Mouse (Mus musculus) midbrain, embryonic 16.5 days (tissue): ENCODE measurements at regions not wholly inside any gene's neighbourhood (a gene's known extent, or its start where the extent isn't known, plus 50 kb on each side); places are given as distances from the start of the nearest gene placed in this dataset.

Experiments
- ATAC-seq: fragments of 200-750 bp; cut with Nextera tagmentation; 2 replicates; pipeline ENCODE4 v1.8.0; 2017; ENCODE audit warnings: moderate TSS enrichment
- H3K27ac ChIP-seq: fragments of 300-500 bp; sonication (generic); 2 replicates; pipeline ENCODE4 v1.5.1; 2014; ENCODE audit warnings: mild to moderate bottlenecking, low read length, mixed read lengths
- H3K27me3 ChIP-seq: fragments of 300-500 bp; sonication (generic); 2 replicates; pipeline ENCODE4 v1.6.1; 2014; ENCODE audit warnings: low read depth, low read length, mixed read lengths; ENCODE audit not compliant: control insufficient read depth, insufficient read depth
- H3K36me3 ChIP-seq: fragments of 300-500 bp; sonication (generic); 2 replicates; pipeline ENCODE4 v1.6.1; 2014; ENCODE audit warnings: mild to moderate bottlenecking, low read length, moderate library complexity, mixed read lengths; ENCODE audit not compliant: control insufficient read depth, insufficient read depth
- H3K4me1 ChIP-seq: fragments of 300-500 bp; sonication (generic); 2 replicates; pipeline ENCODE4 v1.6.1; 2014; ENCODE audit warnings: mild to moderate bottlenecking, low read length, mixed read lengths; ENCODE audit not compliant: control insufficient read depth, insufficient read depth
- H3K4me2 ChIP-seq: fragments of 300-500 bp; sonication (generic); 2 replicates; pipeline ENCODE4 v1.6.1; 2014; ENCODE audit warnings: mild to moderate bottlenecking, low read length, mixed read lengths
- H3K4me3 ChIP-seq: fragments of 300-500 bp; sonication (generic); 2 replicates; pipeline ENCODE4 v1.5.1; 2014; ENCODE audit warnings: low read depth, mild to moderate bottlenecking, low read length, moderate library complexity, mixed read lengths
- H3K9ac ChIP-seq: fragments of 300-500 bp; sonication (generic); 2 replicates; pipeline ENCODE4 v1.6.1; 2014; ENCODE audit warnings: low read depth, low read length, mixed read lengths
- H3K9me3 ChIP-seq: fragments of 300-500 bp; sonication (generic); replicated peaks from 2 replicates; pipeline ENCODE4 v1.6.1; 2014; ENCODE audit warnings: mild to moderate bottlenecking, low read length, mixed read lengths; ENCODE audit not compliant: control insufficient read depth, poor library complexity, severe bottlenecking
- WGBS: fragments of 180-500 bp; shearing (Covaris S2); extraction: QIAGEN DNeasy Blood & Tissue Kit; methylation state at CpG from one replicate; pipeline ENCODE4 v1.1.7; 2014; 5-methylcytosine and 5-hydroxymethylcytosine counted together

GRCm38 (mm10) chr8:96586129-96586528 is 697.8 kb upstream of the Got2 start:
- Histone ChIP-seq H3K4me2 (no peak overlapping the region), H3K9me3 (no peaks in the 10 kb centered on the region), H3K4me1 (no peaks in the 10 kb centered on the region), H3K27ac (no peak overlapping the region), H3K4me3 (no peak overlapping the region), H3K27me3 (no peaks in the 10 kb centered on the region), H3K9ac (no peak overlapping the region), H3K36me3 (no peaks in the 10 kb centered on the region)
- WGBS: 73% methylated on average over 3 of the region's 3 CpGs
- ATAC-seq: no peak

GRCm38 (mm10) chr8:96552512-96552911 is 664.2 kb upstream of the Got2 start:
- Histone ChIP-seq H3K4me3 (no peak overlapping the region), H3K36me3 (no peaks in the 10 kb centered on the region), H3K4me2 (no peak overlapping the region), H3K9ac (no peak overlapping the region), H3K27me3 (no peaks in the 10 kb centered on the region), H3K9me3 (no peaks in the 10 kb centered on the region), H3K27ac (no peak overlapping the region), H3K4me1 (no peaks in the 10 kb centered on the region)
- no peak for ATAC-seq
- WGBS: 87% methylated on average over 10 of the region's 10 CpGs

GRCm38 (mm10) chr8:96550408-96550807 is 662.1 kb upstream of the Got2 start:
- Histone ChIP-seq H3K4me2 (no peak overlapping the region), H3K9me3 (no peaks in the 10 kb centered on the region), H3K36me3 (no peaks in the 10 kb centered on the region), H3K9ac (no peak overlapping the region), H3K4me1 (no peaks in the 10 kb centered on the region), H3K27ac (no peak overlapping the region), H3K27me3 (no peaks in the 10 kb centered on the region), H3K4me3 (no peak overlapping the region)
- no peak for ATAC-seq
- 89% methylated on average over 2 of the region's 2 CpGs for WGBS

GRCm38 (mm10) chr8:96548663-96549062 is 660.3 kb upstream of the Got2 start:
- Histone ChIP-seq H3K36me3 (no peaks in the 10 kb centered on the region), H3K4me2 (no peak overlapping the region), H3K27ac (no peak overlapping the region), H3K4me3 (no peak overlapping the region), H3K9ac (no peak overlapping the region), H3K27me3 (no peaks in the 10 kb centered on the region), H3K4me1 (no peaks in the 10 kb centered on the region), H3K9me3 (no peaks in the 10 kb centered on the region)
- ATAC-seq: no peak
- 84% methylated on average over 4 of the region's 4 CpGs for WGBS

GRCm38 (mm10) chr8:96548187-96548586 is 659.8 kb upstream of the Got2 start:
- H3K9me3 ChIP-seq: no peaks in the 10 kb centered on the region
- H3K36me3 ChIP-seq: no peaks in the 10 kb centered on the region
- H3K4me2 ChIP-seq: no peak overlapping the region
- H3K4me1 ChIP-seq: no peaks in the 10 kb centered on the region
- no peak overlapping the region for H3K27ac ChIP-seq
- ATAC-seq: no peak
- no peak overlapping the region for H3K9ac ChIP-seq
- no peak overlapping the region for H3K4me3 ChIP-seq
- no peaks in the 10 kb centered on the region for H3K27me3 ChIP-seq

GRCm38 (mm10) chr8:96542215-96542614 is 653.9 kb upstream of the Got2 start:
- Histone ChIP-seq H3K4me3 (no peak overlapping the region), H3K4me1 (no peaks in the 10 kb centered on the region), H3K9me3 (no peaks in the 10 kb centered on the region), H3K27ac (no peak overlapping the region), H3K36me3 (no peaks in the 10 kb centered on the region), H3K9ac (no peak overlapping the region), H3K4me2 (no peak overlapping the region), H3K27me3 (no peaks in the 10 kb centered on the region)
- no peak for ATAC-seq
- 95% methylated on average over 3 of the region's 3 CpGs for WGBS

- Histone ChIP-seq H3K36me3 (no peaks in the 10 kb centered on the region), H3K4me2 (no peak overlapping the region), H3K4me3 (no peak overlapping the region), H3K9me3 (no peaks in the 10 kb centered on the region), H3K4me1 (no peaks in the 10 kb centered on the region), H3K27ac (no peak overlapping the region), H3K27me3 (no peaks in the 10 kb centered on the region), H3K9ac (no peak overlapping the region)
- WGBS: 61% methylated on average over 6 of the region's 6 CpGs
- ATAC-seq: no peak
Observed at GRCm38 (mm10) chr8:96498854-96499253, 610.5 kb upstream of the Got2 start.

- Histone ChIP-seq H3K9me3 (no peaks in the 10 kb centered on the region; the same call in 1 of the 2 replicates), H3K27ac (no peak overlapping the region), H3K4me2 (no peak overlapping the region), H3K9ac (no peak overlapping the region), H3K4me3 (no peak overlapping the region), H3K27me3 (no peaks in the 10 kb centered on the region), H3K4me1 (no peaks in the 10 kb centered on the region), H3K36me3 (no peaks in the 10 kb centered on the region)
- 88% methylated on average over 3 of the region's 3 CpGs for WGBS
- ATAC-seq: no peak
Observed at GRCm38 (mm10) chr8:96495406-96495805, 607.1 kb upstream of the Got2 start.

GRCm38 (mm10) chr8:96489804-96490203 is 601.5 kb upstream of the Got2 start:
- Histone ChIP-seq H3K4me3 (no peak overlapping the region), H3K9ac (no peak overlapping the region), H3K27ac (no peak overlapping the region), H3K4me1 (no peaks in the 10 kb centered on the region), H3K27me3 (no peaks in the 10 kb centered on the region), H3K9me3 (no peaks in the 10 kb centered on the region; the same call in 1 of the 2 replicates), H3K4me2 (no peak overlapping the region), H3K36me3 (no peaks in the 10 kb centered on the region)
- 75% methylated on average over 2 of the region's 2 CpGs for WGBS
- ATAC-seq: no peak
